Mouse (Mus musculus) liver (tissue): ENCODE results near the gene Arl8a.
"Not testable (repeated sequence)": the region's sequence is repeated elsewhere in the genome, so short reads cannot be mapped to it uniquely, and the experiment has no call there.

Experiments used
- DNase-seq: peaks from one replicate; pipeline ENCODE4 v3.0.0-alpha.2; 2020; ENCODE audit warnings: mixed read lengths

Gene Arl8a

DNA sequence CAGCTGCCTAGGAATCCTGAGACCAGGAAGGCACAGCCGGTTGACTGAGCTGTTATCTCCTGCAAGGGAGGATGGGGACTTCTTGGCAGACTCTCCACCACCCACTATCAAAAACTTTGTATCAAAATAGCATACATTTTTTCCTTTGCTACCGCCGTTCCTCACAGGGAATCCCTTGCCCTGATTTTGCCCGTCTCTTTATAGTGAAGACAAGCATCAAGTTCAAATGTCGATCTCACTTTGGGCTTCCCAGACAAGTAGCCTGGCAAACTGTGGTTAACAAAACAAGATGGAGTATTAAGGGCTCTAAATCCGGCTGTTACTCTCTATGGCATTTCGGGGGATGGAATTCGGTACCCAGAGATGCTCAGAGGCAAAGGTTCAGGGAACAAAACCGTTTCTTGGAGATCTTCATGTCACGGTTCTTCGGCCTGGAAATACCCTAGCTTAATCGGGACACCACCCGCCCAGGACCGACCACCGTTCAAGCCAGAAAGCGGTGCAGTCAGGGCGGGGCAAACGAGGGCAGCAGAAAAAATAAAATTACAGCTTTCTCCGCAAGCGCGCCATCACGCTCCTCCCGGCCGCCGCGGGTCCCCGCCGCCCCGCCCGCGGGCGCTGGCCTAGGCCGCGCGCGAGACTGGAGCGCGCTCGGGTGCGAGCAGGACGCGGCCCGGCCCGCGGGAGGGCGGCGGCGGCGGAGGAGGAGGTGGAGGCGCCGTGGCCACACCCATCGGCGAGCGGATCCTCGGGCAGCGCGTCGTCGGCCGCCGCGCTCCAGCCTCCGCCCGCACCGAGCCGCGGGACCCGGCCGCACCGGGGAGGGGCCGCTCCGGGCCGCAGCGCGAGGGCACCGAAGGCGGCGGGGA is at the start of gene Arl8a:
Arl8a (plus strand) TSS at position 748 of the 869 bp plus-strand sequence.
- DNase-seq = peak; percentile 90

DNA sequence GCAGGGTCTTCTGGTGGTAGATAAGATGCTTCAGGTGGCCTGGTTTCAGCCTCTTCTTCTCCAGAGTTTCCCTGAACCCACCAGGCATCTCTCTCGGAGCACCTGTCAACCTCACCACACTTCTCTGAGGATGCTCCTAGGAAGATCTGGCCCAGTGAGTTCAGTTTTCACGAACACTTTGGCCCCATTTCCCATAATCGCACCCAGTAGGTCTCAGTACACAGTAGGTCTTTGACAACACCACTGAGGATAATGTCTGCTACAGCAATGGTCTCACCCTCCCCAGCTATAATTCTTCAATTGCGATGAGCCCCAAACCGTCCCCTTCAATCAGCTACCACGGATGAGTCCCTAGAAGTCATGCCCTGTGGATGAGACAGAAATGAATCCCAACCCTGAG is 49.2 kb upstream of the Arl8a start:
- DNase-seq = no peak

DNA sequence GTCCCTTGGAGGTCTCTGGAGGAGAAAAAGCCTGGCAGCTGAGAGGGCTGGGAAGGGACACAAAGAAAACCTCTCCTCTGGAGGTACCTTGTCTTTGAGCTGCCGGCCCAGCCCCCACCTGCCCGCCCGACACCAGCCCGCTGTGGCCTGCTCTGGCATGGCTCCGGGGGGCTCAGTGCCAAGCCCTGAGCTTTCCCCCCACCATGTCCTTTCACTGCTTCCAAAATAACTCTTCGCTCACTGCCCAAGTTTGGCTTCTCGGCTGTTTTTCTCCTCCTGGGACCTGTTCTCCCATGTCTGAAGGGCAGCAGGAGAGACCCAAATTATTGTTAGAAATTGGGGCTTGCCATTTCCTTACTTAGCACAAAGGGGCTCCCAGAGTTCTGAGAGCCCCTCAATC is 48.2 kb upstream of the Arl8a start:
- DNase-seq = no peak

DNA sequence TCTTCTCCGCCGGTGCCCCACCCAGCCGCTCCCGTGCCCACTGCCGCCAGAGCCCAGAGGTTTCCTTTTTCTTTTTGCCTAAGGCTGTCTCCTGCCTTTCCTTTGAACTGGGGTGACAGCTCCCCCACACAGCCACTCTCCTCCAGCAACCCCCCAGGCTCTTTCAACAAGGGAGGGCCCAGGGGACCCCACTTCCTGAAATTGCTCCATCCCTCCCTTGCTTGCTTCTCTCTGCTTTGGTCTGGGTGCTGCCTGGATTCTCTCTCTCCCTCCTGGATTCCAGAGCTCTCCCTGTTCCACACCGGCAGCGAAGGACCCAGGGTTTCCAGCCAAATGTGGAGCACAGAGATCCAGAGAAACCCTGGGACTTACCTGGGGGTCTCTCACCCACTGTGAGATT is 46.2 kb upstream of the Arl8a start:
- no peak for DNase-seq

DNA sequence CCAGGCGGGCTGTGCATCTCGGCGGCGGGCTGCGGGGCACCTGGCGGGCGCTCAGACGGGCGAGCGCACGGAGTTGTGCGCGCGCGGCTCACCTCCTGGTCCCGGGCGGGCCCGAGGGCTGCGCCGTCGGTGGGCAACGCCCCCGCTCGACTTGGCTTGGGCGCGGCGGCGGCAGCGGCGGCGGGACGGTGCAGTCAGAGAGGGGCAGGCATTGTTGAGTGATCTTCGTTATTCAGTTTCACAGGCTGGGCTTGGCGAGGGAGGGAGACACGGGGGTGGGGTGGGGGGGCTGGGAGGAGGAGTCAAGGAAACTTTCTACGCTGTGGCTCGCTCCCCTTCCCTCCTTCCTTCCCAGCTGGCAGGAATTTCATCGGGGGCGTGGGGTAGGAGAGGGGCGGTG is 41.5 kb upstream of the Arl8a start, which contains the start of gene Lgr6:
Lgr6 (minus strand) TSS at position 153 of the 400 bp plus-strand sequence.
- no peak for DNase-seq

DNA sequence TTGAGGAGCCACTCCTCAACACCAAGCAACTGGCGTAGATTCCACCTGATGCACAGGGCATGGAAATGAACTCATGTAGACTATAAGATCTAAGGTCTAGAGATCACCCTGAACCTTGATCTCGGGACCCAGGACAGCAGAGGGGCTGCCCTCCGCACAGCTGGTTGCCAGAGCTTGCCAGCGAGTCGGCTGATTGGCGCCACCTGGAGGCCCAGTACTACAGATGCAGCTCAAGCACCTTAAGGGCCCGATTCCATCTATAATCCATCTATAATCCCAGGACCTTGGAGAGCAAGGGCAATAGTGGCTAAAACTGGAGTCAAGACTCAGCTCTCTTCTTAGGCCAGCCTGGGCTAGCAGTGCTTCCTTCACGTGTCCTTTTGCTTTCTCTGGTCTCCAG is 40.7 kb upstream of the Arl8a start:
- peak; percentile 68 for DNase-seq

DNA sequence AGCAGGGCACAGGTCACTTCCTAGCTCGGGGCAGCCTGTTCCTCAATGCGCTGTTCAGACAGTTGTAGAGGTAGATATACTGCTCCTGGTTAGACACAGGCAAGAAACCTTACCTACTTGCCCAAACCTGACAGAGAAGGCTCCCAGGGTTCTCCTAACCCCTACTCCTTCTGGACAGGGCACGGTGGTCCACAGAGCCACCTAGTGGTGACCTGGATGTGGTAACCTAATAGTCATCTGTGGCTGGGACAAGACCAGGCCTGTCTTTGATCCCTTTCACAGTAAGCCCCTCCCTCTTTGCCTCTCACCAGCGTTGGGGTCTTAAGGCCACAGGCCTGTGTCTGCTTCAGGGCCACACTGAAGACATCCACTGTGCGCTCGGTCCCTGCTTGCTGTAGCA is 38.0 kb upstream of the Arl8a start:
- peak; percentile 36 for DNase-seq

DNA sequence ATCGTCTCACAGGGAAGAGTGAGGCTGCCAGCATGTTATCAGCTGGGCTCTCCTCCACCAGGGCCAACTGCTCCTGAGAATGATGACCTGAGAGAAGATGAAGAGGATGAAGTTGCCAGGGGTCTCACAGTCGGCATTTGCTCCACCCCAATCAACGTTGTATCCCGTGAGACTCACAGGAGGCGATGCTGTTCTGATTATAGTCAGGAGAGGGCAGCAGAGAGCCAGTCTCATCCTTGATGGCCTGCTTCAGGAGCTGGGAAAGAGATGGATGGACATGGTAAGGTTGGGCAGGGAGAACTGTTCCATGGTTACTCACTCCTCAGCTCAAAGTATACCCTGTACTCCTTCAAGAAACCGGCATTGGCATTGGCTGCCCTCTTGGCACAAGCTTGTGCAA is 36.5 kb upstream of the Arl8a start:
- DNase-seq = peak; percentile 54

DNA sequence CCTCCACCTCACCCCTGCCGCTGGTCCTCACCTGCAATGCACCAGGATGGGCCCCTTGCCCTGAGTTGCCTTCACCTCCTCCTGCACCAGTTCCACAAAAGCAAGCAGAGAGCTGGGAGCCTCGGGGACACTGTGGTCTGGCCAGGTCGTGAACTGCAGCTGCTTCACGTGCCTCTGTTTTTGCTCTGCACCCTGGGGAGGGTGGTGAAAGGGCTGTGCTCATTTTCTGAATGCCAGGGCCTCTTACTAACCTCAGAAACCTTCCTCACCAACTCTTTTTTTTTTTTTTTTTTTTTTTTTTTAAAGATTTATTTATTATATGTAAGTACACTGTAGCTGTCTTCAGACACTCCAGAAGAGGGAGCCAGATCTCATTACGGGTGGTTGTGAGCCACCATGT is 35.4 kb upstream of the Arl8a start:
- not testable (repeated sequence) for DNase-seq

DNA sequence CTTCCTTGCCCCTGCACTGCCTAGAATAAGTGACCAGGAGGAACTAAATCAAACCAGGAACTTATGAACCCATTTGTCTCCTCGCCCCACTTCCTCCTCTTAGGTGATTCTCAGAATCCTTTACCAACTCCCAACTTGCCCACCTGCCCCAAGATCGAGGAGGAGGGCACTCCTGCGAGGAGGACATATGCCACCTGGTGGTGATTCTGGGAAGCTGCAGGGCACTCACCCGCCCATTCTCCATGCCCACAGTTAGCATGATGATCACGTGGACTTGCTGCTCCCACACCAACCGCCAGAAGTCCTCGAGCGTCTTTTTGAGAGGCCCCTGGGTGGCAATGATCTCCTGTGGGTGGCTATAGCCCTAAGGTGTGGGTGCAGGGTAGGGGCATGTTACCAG is 34.0 kb upstream of the Arl8a start:
- DNase-seq = peak; percentile 45

DNA sequence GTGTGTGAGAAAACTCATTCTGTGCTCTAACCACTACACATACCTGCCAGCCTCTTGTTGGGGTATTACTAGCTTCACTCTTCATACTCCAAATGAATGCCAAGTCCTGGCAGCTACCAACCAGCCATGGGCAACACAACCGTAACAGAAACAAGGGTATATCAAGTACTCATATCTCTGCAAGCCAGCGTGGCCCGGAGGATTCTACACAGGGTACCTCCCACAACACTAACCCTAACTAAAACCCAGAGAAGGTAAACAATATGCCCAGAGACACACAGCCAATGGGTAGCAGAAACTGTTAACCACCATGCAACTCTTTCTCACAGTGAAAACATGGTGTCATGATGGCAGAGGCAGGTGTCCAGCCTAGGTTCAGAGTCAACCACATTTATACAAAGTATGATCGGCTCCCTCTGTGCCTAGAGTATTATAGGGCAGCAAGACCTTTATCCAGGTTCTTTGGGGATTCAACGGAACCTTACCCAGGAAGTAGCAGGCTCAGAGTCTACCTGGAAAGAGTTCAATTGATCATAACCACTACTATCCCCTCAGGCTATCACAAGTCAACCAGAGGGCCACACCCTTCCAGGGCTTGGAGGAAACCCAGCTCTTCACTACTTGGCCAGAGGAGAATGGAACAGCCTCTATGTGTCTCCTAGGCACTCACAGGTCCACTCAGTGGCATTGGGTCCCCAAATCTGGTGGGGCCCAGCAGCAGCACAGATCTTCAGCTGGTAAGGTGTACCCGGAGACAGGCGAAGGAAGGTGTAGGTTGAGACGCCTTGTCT is 21.9 kb upstream of the Arl8a start:
- no peak for DNase-seq

DNA sequence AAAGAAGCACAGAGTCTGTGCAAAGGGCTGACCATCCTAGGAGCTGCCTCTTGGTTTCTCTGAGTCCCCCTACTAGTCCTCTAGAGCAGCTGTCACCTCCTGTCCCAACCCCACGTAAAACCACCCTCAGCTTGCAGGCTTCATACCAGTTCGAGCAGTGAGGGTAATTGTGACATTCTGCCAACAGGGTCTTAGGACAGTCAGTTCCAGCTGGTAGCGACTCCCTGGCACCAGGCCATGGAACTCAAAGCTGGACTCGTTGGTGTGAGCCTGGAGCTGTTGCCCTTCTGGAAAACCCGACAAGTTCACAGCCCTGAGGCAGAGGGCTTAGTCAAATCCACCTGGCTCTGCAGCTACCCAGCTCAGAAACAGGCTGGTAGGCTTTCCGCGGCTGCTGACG is 20.6 kb upstream of the Arl8a start:
- DNase-seq = no peak

DNA sequence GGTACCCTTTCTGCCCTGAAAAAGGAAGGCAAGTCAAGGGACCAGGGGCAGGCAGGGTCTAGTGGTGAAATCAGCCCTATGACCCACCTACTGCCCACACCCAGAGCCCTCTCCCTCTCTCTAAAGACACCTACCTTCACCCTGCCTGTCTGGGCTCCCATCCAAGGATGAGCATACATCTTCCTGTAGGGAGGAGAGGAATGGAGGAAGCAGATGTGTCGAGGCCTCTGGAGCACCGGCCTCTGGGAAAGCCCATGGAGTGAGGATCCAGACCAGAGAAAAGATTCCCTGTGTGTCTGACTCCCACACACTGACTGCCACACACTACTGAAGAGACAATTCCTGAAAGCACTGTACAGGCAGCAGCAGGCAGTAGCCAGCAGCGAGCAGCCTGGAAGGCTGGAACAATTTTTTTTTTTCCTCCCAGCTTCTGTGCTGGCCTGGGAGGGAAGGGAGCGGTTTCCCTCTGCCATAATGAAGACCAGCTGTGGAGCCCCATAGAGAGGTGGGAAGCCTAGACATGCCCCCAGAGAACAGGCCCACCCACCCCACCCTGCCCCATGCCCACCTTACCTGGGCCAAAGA is 20.1 kb upstream of the Arl8a start:
- DNase-seq = peak; percentile 18

DNA sequence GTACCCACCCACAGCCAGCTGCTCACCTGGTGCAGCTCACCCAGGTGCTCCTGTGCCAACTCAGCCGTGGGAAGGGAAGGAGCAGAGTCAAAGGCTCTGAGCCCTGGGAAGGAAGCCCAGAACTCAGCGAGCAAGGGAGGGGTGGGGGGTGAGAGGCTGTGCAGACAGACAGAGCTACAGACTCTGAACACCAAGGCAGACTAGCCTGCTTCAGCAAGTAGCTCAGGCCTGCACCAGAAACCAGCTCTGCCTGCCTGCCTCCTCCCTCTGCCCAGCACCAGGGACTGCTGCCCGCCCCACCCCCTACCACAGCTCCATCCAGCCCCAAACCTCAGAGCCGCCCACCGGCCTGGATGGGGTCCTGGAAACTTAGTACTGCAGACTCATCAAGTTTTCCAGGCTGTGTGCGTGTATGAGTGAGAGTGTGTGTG is 18.6 kb upstream of the Arl8a start:
- peak; percentile 17 for DNase-seq

DNA sequence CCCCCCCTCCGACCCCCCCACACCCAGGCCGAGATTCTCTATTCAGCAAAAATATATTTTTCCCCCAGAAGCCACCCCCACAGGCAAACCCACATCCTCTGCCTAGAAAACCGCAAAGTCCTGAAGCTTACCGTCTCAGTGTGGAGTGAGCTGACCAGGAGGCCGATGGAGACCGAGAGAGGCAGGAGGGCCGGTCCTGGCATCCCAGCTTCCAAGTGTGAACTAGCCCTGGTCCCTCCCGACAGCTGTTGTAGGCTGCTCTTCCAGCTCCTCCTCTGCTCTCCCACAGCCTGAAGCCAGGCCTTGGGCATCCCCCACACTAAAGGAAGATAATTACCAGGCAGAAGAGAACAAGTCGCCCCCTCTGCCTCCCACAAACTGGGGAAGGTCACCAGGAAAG is 17.6 kb upstream of the Arl8a start:
- no peak for DNase-seq

DNA sequence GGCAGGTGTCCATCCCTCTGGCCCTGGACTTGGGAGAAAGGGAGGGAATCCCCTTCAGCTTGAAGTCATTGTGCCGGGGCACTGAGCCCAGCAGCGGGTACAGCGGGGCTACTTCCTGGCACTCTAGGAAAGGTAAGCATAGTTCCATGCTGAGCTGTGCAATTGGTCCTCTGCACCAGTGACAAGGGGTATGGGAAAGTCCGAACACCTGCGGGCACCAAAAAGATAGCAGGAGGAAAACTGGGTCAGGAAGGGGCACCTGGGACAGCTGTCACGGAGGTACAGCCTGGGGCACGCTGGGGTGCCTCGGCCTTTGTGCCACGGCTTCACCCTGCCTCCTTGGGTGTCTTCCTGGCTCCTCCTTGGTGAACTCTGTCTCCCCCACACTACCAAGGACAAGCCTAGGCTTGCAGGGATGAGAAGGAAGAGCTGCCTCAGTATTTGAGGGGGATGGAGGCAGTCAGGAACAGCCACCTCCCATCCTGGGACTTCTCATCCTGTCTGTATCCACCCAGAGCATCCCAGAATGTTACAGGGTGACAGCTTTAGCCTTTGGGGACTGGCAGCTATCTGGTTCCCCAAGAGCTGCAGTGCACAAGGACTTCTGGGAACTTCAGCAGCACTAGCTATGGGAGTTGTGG is 17.0 kb upstream of the Arl8a start:
- no peak for DNase-seq

DNA sequence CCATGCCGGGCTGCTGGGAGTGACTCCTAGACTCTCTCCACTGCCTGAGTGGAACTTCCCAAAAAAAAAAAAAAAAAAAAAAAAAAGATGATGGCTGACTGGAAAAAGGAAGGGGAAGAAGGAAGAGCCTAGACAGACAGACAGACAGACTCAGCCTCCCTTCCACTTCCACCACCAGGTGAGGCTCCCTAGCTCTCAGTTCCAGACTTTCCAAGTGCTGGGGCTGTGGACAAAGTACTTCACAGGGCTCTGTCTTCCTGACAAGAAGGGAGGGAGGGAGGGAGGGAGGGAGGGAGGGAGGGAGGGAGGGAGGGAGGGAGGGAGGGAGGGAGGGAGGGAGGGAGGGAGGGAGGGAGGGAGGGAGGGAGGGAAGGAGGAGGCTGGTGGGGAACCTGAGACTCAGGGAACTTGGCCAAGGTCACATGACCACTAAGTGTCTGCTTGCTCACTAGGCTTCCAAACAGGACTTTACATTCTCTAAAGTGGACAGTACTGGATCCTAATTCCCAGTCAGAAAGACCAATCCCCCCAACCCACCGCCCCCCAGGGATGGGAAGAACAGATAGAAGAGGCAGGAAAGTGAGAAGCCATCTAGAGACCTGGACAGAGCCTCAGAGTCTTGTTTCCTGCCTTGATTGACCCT is 16.1 kb upstream of the Arl8a start:
- no peak for DNase-seq

DNA sequence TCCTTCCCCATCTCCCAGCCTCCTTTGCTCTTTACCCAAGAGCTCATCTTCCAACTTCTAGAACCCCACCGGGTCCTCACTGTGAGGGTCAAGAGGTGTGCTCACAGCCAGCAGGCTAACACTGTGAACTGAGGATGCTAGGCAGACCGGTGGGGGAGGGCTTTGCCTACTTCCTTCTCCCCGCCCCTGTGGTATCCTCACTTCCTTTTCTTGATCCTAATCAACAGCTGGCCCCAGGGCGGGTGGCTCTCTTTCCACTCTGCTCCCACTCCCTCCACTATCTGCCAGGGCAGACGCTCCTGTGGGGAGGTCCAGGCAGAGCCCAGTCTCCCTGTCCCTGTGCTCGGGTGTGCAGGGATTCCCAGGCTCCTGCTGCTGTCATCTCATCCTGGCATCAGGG is 15.6 kb upstream of the Arl8a start:
- DNase-seq = peak; percentile 63

DNA sequence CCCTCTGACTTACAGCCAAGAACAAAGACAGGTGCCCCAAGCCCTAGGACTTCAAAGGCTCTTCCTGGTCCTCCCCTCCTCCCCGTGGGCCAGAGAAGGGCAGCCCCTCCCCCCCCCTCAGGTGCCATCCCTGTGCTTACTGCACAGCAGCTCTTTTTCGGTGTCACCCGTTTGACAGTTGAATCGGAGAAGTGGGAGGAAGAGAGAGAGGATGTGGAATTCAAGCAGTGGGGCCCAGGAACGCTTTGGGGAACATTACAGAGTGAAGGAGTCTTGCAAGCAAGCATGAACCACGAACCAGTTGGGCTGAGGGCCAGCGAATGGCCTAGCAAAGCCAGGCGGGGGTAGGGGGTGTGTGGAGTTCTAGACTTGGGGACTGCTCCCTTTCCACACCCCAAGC is 15.1 kb upstream of the Arl8a start:
- DNase-seq = no peak

DNA sequence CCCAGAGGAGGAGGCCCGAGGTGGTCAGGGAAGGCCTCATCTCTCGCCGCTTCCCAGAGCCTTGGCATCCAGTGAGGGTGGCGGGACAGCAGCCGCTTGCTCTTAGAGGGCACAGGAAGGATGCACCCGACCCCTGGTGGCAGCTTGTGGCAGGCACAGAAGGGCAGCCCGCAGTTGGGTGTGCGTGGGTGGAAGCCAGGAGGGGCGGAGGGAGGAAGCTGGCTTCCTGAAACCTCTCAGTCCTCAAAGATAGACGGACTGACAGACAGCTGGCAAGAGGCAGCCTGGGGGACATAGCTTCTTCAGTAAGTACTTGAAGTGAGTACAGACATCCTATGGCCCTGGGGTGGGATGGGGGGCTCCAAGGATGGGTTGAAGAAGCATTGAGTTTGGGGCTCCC is 14.2 kb upstream of the Arl8a start, which contains the start of gene Ptpn7:
Ptpn7 (plus strand) TSS at position 228 of the 400 bp plus-strand sequence.
- DNase-seq = peak; percentile 84

DNA sequence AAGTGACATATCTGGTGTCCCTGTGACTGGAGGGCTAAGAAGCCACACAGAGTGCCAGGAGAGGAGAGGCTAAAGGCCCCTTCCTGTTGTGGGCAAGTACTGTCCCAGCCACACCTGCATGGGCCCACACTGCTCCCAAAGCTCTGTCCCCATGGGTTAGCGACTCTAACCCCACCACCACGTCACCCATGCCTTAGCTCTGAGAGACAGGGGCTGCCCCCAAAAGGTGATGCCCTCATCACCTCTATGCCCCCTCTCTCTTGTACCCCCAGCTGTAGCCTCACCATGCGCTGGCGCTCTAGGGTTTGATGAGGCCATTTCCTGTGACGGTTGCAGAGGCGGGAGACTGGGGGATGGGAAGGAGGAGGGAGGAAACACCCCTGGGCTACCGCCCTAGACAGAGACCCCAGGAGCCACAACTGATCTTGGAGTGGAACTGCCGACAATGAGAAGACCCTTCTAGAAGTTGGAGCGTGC is 13.7 kb upstream of the Arl8a start:
- peak; percentile 64 for DNase-seq
